Mouse (Mus musculus) liver, embryonic 15.5 days (tissue): Measurements from ENCODE around the gene Nrxn3. TPM values are rescaled to one million over a fixed set of nuclear protein-coding genes. Genes with fewer than 3 reads are reported as not detected.

Experiments used
- ATAC-seq: fragments of 200-750 bp; cut with Nextera tagmentation; 2 replicates; pipeline ENCODE4 v1.8.0; 2017; ENCODE audit warnings: moderate number of reproducible peaks, mild to moderate bottlenecking, moderate library complexity; ENCODE audit not compliant: insufficient read depth
- H3K27ac ChIP-seq: fragments of 300-500 bp; sonication (generic); replicated peaks from 2 replicates; pipeline ENCODE4 v1.5.1; 2015; ENCODE audit warnings: mild to moderate bottlenecking, inconsistent platforms
- H3K27me3 ChIP-seq: fragments of 300-500 bp; sonication (generic); 2 replicates; pipeline ENCODE4 v1.6.1; 2015; ENCODE audit warnings: mild to moderate bottlenecking, inconsistent platforms
- H3K36me3 ChIP-seq: fragments of 300-500 bp; sonication (generic); replicated peaks from 2 replicates; pipeline ENCODE4 v1.6.1; 2015; ENCODE audit warnings: moderate library complexity, mild to moderate bottlenecking, inconsistent platforms
- H3K4me1 ChIP-seq: fragments of 300-500 bp; sonication (generic); replicated peaks from 2 replicates; pipeline ENCODE4 v1.6.1; 2015; ENCODE audit warnings: inconsistent platforms
- H3K4me2 ChIP-seq: fragments of 300-500 bp; sonication (generic); 2 replicates; pipeline ENCODE4 v1.6.1; 2015; ENCODE audit warnings: moderate library complexity, mild to moderate bottlenecking, inconsistent platforms
- H3K4me3 ChIP-seq: fragments of 300-500 bp; sonication (generic); replicated peaks from 2 replicates; pipeline ENCODE4 v1.5.1; 2015; ENCODE audit warnings: mild to moderate bottlenecking, inconsistent platforms
- H3K9ac ChIP-seq: fragments of 300-500 bp; sonication (generic); 2 replicates; pipeline ENCODE4 v1.6.1; 2015; ENCODE audit warnings: moderate library complexity, mild to moderate bottlenecking, inconsistent platforms
- H3K9me3 ChIP-seq: fragments of 300-500 bp; sonication (generic); replicated peaks from 2 replicates; pipeline ENCODE4 v1.6.1; 2016; ENCODE audit warnings: inconsistent platforms
- WGBS: fragments of 180-500 bp; shearing (Covaris S2); methylation state at CpG from one replicate; pipeline ENCODE4 v1.1.7; 2015; ENCODE audit warnings: mixed read lengths; ENCODE audit not compliant: insufficient replicate concordance; 5-methylcytosine and 5-hydroxymethylcytosine counted together
- polyA plus RNA-seq: library from polyadenylated mRNA; unstranded; fragments of >200 nt; fragmentation: Nextera tagmentation; extraction: Ambion mirVana; gene quantifications from 2 replicates; pipeline ENCODE4 v1.2.1, GENCODE M21; 2015

Gene Nrxn3
- polyA plus RNA-seq, 1 experiment from 2014 or later: 0.38 TPM

DNA sequence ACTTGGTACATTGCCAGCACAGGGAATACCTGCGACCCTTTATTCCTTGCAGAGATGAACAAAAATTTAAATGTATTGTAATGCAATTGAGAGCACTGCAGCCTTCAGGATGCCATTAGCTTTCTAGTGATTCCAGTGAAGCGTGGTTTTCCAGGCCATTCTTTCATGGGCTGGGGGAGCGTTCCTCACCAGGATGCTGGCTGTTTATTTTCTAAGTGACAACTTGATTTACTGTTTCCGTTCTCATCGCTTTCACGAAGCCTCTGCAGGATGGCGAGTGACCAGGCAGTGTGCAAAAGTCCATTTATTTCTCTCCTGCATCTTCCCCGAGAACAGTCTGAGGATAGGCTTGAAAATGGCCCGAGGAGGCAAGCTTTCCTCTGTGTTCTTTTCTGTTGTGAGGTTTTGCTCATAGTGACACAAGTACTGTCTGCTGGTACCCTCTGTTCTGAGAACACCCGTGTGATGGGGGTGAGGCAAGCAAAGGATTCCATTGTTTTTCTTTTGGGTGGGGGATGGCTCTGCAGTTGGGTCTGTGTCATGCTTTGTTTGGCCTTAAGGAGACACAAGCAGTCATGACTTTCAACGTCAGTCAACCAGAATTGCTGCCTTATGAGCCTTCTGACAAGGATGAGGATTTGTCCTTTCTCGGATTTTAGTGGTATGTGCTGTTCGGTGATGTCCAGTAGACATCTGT lies 457.4 kb downstream of the Nrxn3 start:
- Histone ChIP-seq H3K4me3 (no peak overlapping the region), H3K27ac (no peak overlapping the region), H3K4me1 (no peaks in the 10 kb centered on the region), H3K9me3 (no peaks in the 10 kb centered on the region), H3K36me3 (no peaks in the 10 kb centered on the region), H3K27me3 (no peaks in the 10 kb centered on the region), H3K4me2 (no peak overlapping the region), H3K9ac (no peak overlapping the region)
- 33% methylated on average over 13 of the region's 13 CpGs for WGBS
- no peak for ATAC-seq

DNA sequence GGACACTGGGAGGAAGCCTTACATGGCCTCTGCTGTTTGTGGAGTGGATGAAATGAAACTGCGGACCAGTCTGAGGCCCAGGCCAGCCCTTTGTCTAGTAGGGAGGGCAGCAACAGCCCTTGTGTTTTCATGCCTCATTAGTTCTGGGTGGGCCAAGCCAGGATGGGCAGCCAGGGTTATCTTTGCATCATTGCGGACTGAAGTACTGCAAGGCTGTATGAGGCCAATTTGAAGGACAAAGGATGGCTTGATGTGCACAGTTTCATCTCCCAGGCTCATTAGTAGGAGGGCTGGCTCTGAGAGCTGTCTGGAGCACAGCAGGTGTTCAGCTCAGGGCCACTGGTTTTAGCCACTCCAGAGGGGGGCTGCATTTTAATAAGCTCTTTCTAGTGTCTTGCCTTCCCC lies 458.5 kb downstream of the Nrxn3 start:
- 42% methylated on average over 2 of the region's 2 CpGs for WGBS
- no peak overlapping the region for H3K4me3 ChIP-seq
- no peaks in the 10 kb centered on the region for H3K36me3 ChIP-seq
- H3K9ac ChIP-seq: no peak overlapping the region
- H3K9me3 ChIP-seq: no peaks in the 10 kb centered on the region
- no peaks in the 10 kb centered on the region for H3K27me3 ChIP-seq
- ATAC-seq: no peak
- H3K27ac ChIP-seq: no peak overlapping the region
- no peaks in the 10 kb centered on the region for H3K4me1 ChIP-seq
- H3K4me2 ChIP-seq: no peak overlapping the region

DNA sequence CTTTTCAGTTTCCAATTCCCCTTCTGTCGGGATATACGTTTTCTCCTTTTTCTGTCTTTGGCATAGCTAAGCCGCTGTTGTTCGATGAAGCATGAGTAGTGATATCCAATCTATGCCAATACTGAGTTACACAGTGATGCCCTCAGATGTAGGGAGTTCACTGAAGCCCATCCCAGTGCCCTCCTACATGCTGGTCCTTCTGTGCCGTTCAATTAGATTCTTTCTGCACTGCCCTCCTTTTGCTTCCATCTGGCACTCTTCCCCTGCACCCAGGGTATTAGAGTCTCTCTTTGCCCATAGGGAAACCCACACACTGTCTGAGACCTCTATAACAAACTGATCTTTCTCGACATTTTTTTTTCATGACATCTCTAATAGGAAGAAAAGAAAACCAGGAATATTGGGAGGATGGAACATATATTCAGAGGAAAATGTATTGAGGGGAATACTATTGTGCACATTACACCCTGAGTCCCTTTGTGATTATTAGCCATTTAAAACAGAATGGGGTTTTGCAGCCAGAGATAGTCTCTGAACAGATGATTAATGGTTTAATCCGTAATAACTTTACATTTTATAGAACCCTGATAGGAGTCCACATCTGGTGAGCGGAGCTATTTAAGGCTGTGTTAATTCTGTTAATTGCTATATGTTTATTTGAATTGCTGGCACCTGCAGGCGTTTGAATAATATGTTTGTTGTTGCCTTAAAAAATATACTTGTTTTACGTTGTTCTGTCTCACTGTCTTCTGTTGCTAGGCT lies 476.3 kb downstream of the Nrxn3 start:
- Histone ChIP-seq H3K27me3 (no peaks in the 10 kb centered on the region), H3K9me3 (no peaks in the 10 kb centered on the region), H3K4me3 (no peak overlapping the region), H3K4me2 (no peak overlapping the region), H3K36me3 (no peaks in the 10 kb centered on the region), H3K4me1 (no peaks in the 10 kb centered on the region), H3K9ac (no peak overlapping the region), H3K27ac (no peak overlapping the region)
- 57% methylated on average over 10 of the region's 10 CpGs for WGBS
- no peak for ATAC-seq

DNA sequence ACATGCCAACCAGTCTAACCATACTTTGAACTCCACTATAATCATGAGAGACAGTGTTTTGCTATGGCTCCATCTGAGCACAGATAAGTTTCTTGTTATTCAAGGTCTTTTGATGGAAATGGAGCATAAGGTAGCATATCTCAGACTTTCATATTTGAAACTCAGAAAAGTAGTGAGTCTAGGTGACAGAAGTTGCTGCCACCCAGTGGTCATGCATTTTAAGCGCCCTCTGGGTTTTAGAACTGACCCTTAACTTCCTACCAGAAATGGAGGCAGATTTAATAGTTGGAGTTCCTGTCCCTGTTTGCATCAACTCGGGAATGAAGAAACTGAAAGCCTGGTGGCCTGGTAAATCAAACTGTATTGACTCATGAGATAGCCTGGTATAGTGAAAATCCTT lies 488.9 kb downstream of the Nrxn3 start:
- 19% methylated on average over 2 of the region's 2 CpGs for WGBS
- H3K27ac ChIP-seq: no peak overlapping the region
- no peak overlapping the region for H3K9ac ChIP-seq
- H3K9me3 ChIP-seq: no peaks in the 10 kb centered on the region
- H3K27me3 ChIP-seq: no peaks in the 10 kb centered on the region
- ATAC-seq: no peak
- no peaks in the 10 kb centered on the region for H3K4me1 ChIP-seq
- no peak overlapping the region for H3K4me2 ChIP-seq
- H3K36me3 ChIP-seq: no peaks in the 10 kb centered on the region
- H3K4me3 ChIP-seq: no peak overlapping the region

DNA sequence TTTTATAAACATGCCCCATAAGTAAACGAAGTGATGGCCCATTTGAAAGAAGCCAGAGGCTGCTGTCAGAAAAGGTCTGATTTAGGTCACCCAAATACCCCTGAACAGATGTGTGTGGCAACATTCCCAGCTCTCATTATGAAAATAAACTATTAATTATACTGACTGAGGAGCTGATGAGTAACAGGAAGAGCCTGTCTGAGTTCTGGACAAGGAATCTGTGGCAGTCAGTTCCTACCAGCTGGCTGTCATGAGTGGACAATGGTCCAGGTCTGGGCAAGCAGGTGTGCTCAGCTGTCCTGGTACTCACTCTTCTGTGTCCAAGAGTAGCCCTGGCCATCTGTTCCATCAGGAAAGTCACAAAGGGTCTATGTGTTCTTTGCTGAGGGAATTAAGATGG lies 517.1 kb downstream of the Nrxn3 start:
- Histone ChIP-seq H3K4me1 (no peaks in the 10 kb centered on the region), H3K4me2 (no peak overlapping the region), H3K27me3 (no peaks in the 10 kb centered on the region), H3K36me3 (no peaks in the 10 kb centered on the region), H3K27ac (no peak overlapping the region), H3K9ac (no peak overlapping the region), H3K9me3 (no peaks in the 10 kb centered on the region), H3K4me3 (no peak overlapping the region)
- WGBS: 27% methylated on average over 1 of the region's 1 CpGs
- no peak for ATAC-seq

DNA sequence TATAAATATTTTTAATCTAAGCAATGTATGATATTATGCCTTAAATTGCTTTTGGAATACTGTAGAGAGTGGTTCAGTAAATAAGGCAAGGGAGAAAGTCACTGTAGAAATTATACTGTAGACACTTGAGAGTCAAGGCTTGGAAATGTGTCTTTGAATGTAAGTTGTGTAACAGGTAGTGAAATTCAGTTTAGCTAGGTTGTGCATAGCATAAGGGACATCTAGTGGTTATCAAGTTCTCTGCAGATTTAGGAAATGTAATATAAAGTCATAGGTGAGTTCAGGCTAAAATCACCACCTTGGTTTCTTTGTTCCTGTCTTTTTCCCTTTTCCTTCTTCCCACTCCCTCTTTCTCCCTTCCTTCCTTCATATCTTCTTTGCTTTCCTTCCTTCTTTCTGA lies 518.9 kb downstream of the Nrxn3 start:
- no peak for ATAC-seq
- Histone ChIP-seq H3K27me3 (no peaks in the 10 kb centered on the region), H3K9ac (no peak overlapping the region), H3K4me1 (no peaks in the 10 kb centered on the region), H3K27ac (no peak overlapping the region), H3K9me3 (no peaks in the 10 kb centered on the region), H3K36me3 (no peaks in the 10 kb centered on the region), H3K4me2 (no peak overlapping the region), H3K4me3 (no peak overlapping the region)

DNA sequence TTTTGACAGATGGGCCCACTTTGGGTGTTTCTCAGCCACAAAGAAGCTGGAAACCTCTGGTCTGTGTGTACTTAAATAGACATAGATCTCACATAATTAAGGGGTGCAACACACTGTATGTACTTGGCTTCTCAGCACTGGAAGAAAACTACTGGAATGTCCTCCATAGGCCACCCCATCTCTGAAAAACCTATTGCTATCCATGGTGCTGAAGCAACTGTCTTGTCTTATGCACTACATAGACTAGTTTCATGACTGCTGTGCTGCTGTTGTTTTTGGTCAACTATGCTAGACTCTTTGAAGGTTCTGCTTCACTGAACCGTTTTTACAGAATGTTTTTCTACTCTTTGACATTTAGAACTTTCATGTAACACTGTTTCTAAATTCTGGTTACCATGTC lies 519.8 kb downstream of the Nrxn3 start:
- Histone ChIP-seq H3K9ac (no peak overlapping the region), H3K4me1 (no peaks in the 10 kb centered on the region), H3K27ac (no peak overlapping the region), H3K4me2 (no peak overlapping the region), H3K27me3 (no peaks in the 10 kb centered on the region), H3K36me3 (no peaks in the 10 kb centered on the region), H3K9me3 (no peaks in the 10 kb centered on the region), H3K4me3 (no peak overlapping the region)
- 13% methylated on average over 1 of the region's 1 CpGs for WGBS
- ATAC-seq: no peak

DNA sequence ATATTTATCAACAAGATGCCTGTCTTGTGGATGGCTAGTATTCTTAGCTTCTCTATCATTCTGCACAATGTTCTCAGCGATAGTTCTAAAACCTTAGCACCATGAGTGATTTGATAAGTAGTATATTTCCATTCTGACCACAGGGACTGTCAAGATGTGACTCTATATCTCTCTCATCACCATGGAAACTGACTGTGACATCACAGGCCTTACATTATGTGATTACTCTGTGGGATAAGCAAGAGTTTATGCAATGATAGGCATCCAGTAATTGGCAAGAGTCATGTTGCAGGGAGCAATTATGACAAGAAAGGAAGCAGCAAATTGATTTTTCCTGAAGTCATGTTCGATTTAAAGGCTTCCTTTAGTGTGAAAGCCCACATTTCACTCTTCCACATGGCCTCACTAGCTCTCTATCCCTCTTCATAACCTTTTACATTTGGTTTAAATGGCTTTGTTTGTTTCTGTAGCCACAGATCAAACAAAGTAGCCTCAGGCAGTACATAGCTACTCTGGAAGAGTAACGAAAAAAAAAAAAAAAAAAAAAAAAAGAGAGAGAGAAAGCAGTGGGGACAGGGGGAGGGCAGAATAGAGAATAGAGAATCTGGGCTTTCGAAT lies 532.7 kb downstream of the Nrxn3 start:
- Histone ChIP-seq H3K4me2 (no peak overlapping the region), H3K27me3 (no peaks in the 10 kb centered on the region), H3K27ac (no peak overlapping the region), H3K36me3 (no peaks in the 10 kb centered on the region), H3K4me1 (no peaks in the 10 kb centered on the region), H3K4me3 (no peak overlapping the region), H3K9me3 (no peaks in the 10 kb centered on the region), H3K9ac (no peak overlapping the region)
- ATAC-seq: no peak
- WGBS: 36% methylated on average over 4 of the region's 4 CpGs

DNA sequence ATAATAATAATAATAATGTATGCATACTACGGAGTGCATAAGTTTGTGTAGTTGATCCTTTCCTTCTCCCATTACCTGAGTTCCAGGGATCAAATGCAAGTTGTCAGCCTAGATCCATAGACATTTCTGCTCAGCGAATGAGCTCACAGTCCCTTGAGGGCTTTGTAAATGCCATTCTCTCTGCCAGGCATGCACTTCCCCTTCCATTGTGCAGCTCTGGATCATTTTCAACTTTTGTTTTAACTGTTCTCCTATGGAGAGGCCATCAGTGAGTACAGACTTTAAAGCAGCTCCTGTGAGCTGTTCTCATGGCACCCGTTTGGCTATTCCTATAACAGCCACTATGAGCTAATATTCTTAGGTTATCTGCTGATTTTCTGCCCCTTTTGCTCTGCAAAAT lies 536.2 kb downstream of the Nrxn3 start:
- ATAC-seq: no peak
- Histone ChIP-seq H3K36me3 (no peaks in the 10 kb centered on the region), H3K9me3 (no peaks in the 10 kb centered on the region), H3K27ac (no peak overlapping the region), H3K4me2 (no peak overlapping the region), H3K4me1 (no peaks in the 10 kb centered on the region), H3K4me3 (no peak overlapping the region), H3K27me3 (no peaks in the 10 kb centered on the region), H3K9ac (no peak overlapping the region)
- WGBS: 71% methylated on average over 3 of the region's 3 CpGs

DNA sequence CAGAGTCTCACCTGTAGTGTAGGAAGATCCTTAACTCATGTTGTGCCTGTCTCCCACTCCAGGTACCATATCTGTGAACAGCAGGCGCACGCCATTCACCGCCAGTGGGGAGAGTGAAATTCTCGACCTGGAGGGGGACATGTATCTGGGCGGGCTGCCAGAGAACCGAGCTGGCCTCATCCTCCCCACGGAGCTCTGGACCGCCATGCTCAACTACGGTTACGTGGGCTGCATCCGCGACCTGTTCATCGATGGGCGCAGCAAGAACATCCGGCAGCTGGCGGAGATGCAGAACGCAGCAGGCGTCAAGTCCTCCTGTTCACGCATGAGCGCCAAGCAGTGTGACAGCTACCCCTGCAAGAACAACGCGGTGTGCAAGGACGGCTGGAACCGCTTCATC lies 537.4 kb downstream of the Nrxn3 start:
- Histone ChIP-seq H3K27ac (no peak overlapping the region), H3K9ac (no peak overlapping the region), H3K27me3 (no peaks in the 10 kb centered on the region), H3K9me3 (no peaks in the 10 kb centered on the region), H3K4me1 (no peaks in the 10 kb centered on the region), H3K36me3 (no peaks in the 10 kb centered on the region), H3K4me3 (no peak overlapping the region), H3K4me2 (no peak overlapping the region)
- whole genome bisulfite sequencing: 72% methylated on average over 24 of the region's 24 CpGs
- ATAC-seq: no peak

DNA sequence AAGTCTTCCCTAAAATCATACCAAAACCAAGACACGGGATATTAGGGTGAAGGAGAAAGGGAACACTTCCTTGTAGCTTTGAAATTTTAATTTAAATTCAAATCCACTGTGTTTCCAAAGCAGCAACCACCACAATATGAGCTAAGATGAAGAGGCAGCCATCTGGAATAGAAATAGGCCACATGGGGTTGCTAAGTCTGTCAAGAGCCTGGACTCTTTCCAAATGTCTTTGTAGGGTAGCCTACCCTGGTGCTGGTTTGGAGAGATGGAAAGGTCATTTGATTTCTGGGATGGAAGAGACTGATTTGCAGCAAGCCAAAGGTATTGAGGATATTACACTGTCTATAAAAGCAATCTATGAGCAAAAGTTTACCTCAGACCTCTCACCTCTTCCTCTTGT lies 539.6 kb downstream of the Nrxn3 start:
- Histone ChIP-seq H3K9me3 (no peaks in the 10 kb centered on the region), H3K27me3 (no peaks in the 10 kb centered on the region), H3K36me3 (no peaks in the 10 kb centered on the region), H3K4me1 (no peaks in the 10 kb centered on the region), H3K27ac (no peak overlapping the region), H3K4me2 (no peak overlapping the region), H3K9ac (no peak overlapping the region), H3K4me3 (no peak overlapping the region)
- WGBS: 43% methylated on average over 1 of the region's 1 CpGs
- ATAC-seq: no peak
